Mouse (Mus musculus) erythroblast, embryonic 14.5 days (primary cell): ENCODE measurements around the gene Gm21149. TPM values are rescaled to one million over a fixed set of nuclear protein-coding genes. Genes with fewer than 3 reads are reported as not detected.
"Not testable (repeated sequence)": the region's sequence is repeated elsewhere in the genome, so short reads cannot be mapped to it uniquely, and the experiment has no call there.

Source experiments
- H3K27me3 ChIP-seq: 2 replicates; pipeline ENCODE4 v1.6.1; 2012; ENCODE audit warnings: inconsistent platforms; ENCODE audit not compliant: control insufficient read depth
- H3K36me3 ChIP-seq: 2 replicates; pipeline ENCODE4 v1.6.1; 2012; ENCODE audit warnings: mild to moderate bottlenecking, inconsistent platforms; ENCODE audit not compliant: control insufficient read depth
- H3K4me1 ChIP-seq: 2 replicates; pipeline ENCODE4 v1.6.1; 2012; ENCODE audit warnings: inconsistent platforms; ENCODE audit not compliant: control insufficient read depth
- H3K4me3 ChIP-seq: replicated peaks from 2 replicates; pipeline ENCODE3; 2012; ENCODE audit warnings: moderate library complexity, mild to moderate bottlenecking, inconsistent platforms
- H3K9me3 ChIP-seq: 2 replicates; pipeline ENCODE4 v1.6.1; 2012; ENCODE audit warnings: low read length, inconsistent platforms, mixed read lengths; ENCODE audit not compliant: control insufficient read depth
- GATA1 ChIP-seq: IDR thresholded peaks from 2 replicates; pipeline ENCODE4 v1.6.1; 2012; ENCODE audit warnings: low read length, inconsistent platforms, mixed read lengths
- TAL1 ChIP-seq: IDR thresholded peaks from 3 replicates; pipeline ENCODE4 v1.6.1; 2012; ENCODE audit warnings: low read length, inconsistent platforms, mixed read lengths
- polyA plus RNA-seq: library from polyadenylated mRNA; stranded (reverse); fragments of >175 nt; gene quantifications from 2 replicates; pipeline ENCODE4 v1.2.3, GENCODE M21; 2012

The Gm21149 gene
- not detected in 2 replicates for polyA plus RNA-seq

DNA sequence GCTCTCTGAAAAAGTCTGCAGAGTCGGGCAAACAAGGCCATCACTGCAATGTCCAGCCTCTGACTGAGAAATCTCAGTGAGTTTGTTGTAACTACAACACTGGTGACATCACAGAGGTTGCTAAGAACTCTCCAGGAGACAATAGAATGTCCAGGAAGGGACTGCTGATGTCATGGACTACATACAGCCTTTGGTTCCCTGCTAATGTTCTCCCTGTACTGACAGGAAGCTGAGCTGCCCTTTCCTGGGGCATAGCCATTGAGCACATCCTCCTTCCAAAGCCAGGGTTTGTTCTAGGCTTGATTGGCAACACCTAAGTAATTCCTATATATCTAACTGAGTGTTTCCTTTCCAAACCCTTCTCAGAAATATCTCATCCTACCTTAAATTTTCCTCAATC is at the start of gene Gm21149:
Gene Gm21149, minus strand, starts transcription at position 101 of the 400 bp plus-strand sequence.
- not testable (repeated sequence) for H3K9me3 ChIP-seq, H3K36me3 ChIP-seq, H3K27me3 ChIP-seq, H3K4me3 ChIP-seq, H3K4me1 ChIP-seq

DNA sequence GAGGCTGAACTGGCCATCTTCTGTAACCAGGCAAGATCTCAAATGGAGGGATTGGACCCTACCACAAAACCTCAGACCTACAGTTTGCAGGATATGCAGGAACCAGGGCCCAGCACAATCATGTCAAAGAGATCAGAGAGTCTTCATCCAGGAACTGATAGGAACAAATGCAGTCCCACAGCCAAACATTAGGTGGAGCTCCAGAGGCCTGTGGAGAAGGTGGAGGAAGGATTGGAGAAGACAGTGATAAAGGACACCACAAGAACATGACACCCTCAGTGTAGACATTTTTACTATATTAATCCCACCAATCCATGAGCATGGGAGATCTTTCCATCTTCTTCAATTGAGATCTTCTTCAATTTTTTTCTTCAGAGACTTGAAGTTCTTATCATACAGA is 46.1 kb upstream of the Gm21149 start:
- H3K9me3 ChIP-seq = not testable (repeated sequence)

DNA sequence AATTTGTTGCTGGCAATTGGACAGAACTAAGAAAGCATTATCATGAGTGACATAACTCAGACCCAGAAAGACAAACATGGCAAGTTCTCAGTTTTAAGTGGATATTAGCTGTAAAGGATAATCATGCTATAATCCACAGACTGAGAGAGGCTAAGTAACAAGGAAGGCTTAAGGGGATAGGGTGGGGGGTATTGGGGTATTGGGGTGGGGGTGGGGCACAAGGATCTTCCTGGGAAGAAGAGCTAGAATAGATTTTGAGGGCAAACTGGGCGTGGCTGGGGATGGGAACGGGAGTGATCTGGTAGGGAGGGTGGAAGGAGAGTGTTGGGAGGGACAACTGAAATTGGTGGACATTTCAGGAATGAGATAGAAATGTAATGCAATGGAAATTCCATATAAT is 45.7 kb upstream of the Gm21149 start:
- H3K27me3 ChIP-seq, H3K9me3 ChIP-seq: not testable (repeated sequence)

More for the DNA sequence above, 46.1 kb upstream of the Gm21149 start:
- H3K4me3 ChIP-seq, H3K27me3 ChIP-seq, H3K4me1 ChIP-seq, H3K36me3 ChIP-seq: not testable (repeated sequence)

DNA sequence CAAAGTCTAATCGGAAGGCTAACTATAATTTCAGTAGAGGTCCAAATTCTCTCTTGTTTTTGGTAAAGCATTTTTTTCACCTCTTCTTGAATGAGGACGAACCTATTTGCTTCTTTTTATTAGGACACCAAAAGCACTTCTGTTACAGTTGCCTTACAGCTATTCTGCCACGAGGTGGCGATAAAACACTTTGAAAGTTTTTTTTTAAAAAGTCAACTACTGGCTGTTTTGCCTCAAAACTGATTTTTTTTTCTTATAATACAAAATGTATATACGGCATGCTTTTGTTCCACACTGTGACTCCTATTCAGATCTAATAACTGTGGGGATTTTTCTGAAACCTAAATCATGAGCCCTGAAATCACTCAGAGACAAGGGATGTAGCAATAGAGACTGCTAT is 44.1 kb upstream of the Gm21149 start:
- H3K36me3 ChIP-seq, H3K4me1 ChIP-seq, H3K27me3 ChIP-seq, H3K9me3 ChIP-seq, H3K4me3 ChIP-seq: not testable (repeated sequence)

More for the DNA sequence above, 45.7 kb upstream of the Gm21149 start:
- H3K4me3 ChIP-seq, H3K36me3 ChIP-seq, H3K4me1 ChIP-seq: not testable (repeated sequence)

DNA sequence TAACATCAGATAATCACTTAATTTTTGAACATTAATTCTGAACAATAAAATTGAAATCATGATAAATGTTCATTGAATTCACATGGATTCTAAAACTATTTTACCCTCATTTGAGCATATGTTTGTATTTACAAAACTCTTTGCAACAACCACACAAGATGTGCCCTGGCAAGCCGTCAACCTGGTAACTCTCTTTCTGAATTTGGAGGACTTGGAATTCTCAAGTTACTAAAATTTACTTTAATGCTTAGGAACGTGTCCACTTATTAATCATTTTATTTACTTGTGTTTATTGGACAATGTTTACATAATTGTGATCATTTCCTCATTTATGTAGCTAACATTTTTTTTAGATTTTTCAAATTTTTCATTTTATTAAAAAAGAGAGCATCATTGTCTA is 40.8 kb upstream of the Gm21149 start:
- not testable (repeated sequence) for H3K4me1 ChIP-seq, H3K36me3 ChIP-seq

DNA sequence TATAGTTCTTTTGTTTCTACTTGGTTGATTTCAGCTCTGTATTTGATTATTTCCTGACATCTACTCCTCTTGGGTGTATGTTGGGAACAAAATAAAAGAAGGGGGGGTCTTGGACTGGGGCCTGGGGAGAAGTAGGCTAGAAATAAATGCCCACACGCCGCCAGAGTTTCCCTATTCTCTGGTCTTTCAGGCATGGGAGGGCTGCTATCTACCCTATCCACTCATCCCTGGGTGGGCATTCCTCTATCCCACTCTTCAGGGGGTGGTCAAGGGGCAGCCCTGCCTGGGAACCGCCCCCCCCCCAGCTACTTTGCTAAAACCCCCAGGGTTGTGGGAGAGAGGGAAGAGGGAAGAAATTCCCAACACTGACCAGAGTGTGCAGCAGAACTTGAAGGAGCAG is 35.9 kb upstream of the Gm21149 start:
- not testable (repeated sequence) for H3K4me3 ChIP-seq, H3K9me3 ChIP-seq, H3K4me1 ChIP-seq, H3K27me3 ChIP-seq, H3K36me3 ChIP-seq

More for the DNA sequence above, 40.8 kb upstream of the Gm21149 start:
- H3K27me3 ChIP-seq, H3K9me3 ChIP-seq, H3K4me3 ChIP-seq: not testable (repeated sequence)

DNA sequence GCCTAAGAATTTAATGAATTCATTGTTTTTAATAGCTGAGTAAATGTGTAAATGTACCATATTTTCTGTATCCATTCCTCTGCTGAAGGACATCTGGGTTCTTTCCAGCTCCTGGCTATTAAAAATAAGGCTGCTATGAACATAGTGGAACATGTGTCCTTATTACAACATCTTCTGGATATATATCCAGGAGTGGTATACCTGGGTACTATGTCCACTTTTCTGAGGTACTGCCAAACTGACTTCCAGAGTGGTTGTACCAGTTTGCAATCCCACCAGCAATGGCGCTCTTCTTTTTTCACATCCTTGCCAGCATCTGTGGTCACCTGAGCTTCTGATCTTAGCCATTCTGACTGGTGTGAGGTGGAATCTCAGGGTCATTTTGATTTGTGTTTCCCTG is 33.6 kb upstream of the Gm21149 start:
- not testable (repeated sequence) for H3K4me3 ChIP-seq, H3K9me3 ChIP-seq, H3K4me1 ChIP-seq, H3K27me3 ChIP-seq, H3K36me3 ChIP-seq

DNA sequence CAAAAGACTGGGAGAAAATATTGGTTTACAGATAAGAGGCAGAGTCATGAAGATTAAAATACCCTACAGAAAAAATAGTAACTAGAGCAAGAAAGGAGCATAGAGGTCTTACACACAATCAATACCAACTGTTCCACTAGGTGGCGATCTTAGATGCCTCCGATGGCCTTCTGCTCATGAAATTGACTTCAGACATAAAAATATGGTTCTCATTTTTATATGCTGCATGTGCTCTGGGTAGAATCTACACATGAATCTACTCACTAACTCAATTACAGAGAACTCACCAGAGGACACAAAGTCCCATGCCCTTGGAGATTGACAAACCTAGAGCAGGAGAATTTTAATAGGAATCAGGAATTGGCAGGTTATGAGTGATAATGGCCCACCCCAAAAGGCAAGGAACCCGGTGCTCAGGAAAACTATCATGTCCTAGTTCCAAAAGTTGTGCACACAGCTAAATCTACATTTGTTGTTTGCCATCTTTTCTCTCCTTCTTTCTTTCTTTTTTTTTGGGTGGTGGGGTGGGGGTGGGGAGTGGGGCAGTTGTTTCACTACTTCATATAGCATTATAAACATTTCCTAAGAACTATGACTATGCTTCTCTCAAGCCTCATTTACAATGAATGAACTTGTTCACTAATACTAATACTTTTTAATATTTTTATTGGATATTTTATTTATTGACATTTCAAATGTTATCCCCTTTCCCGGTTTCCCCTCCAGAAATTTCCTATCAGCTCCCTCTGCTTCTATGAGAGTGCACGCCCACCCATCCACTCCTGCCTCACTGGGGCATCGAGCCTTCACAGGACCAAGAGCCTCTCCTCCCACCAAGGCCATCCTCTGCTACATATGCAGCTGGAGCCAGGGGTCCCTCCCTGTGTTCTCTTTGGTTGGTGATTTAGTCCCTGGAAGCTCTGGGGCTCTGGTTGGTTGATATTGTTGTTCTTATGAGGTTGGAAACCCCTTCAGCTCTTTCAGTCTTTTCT is 32.4 kb upstream of the Gm21149 start:
- not testable (repeated sequence) for H3K4me3 ChIP-seq, H3K4me1 ChIP-seq, H3K9me3 ChIP-seq, H3K27me3 ChIP-seq, H3K36me3 ChIP-seq

DNA sequence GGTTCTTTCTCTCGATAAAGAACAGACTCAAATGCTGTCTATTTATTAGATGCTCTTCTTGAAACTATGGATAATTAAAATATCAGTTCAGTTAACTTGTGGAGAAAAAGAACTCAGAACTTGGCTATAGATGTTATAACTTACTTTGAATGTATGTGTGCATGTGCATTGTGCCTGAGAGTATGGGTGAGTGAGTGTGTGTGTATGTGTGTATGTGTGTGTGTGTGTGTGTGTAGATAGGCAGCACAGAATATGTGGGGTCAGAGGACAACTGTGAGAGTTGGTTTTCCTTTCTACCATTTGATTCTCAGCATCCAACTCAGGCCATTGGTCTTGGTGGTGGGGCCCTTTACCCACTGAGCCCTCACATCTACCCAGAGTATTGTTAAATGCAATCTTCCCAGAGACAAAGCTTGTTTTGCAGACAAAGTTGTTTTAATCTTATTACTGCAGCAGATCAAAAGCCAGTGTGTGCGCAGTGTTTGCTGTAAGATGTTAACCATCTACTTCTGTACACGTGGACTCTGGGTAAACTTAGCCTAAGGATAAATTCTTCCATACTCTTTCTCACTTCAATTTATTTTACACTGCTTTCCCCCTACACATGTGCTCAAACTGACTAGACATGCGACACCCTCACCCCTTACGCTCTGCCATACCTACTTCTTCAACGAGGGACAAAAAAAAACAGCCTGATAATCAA is 31.6 kb upstream of the Gm21149 start:
- H3K9me3 ChIP-seq, H3K36me3 ChIP-seq, H3K4me3 ChIP-seq, H3K4me1 ChIP-seq, H3K27me3 ChIP-seq: not testable (repeated sequence)

DNA sequence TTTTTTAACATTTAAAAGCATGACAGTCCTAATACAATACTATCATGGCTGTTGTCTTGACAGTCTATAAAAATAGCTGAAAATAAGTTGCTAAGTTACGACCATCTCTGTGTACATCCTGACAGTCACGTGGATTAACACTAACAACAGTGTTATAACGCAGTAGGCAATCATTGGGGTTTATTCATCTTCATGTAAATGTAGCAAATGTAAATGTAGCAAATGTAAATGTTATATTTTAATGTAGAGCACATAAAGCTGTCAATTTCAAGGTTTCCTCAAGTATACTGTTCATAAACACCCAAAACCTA is 30.9 kb upstream of the Gm21149 start:
- H3K9me3 ChIP-seq = peaks cover 9% of the 10 kb centered on the region
- H3K4me1 ChIP-seq = no peaks in the 10 kb centered on the region
- TF ChIP-seq TAL1 = no peak
- TF ChIP-seq GATA1 = no peak
- H3K36me3 ChIP-seq = no peaks in the 10 kb centered on the region
- H3K4me3 ChIP-seq = no peak overlapping the region
- H3K27me3 ChIP-seq = no peaks in the 10 kb centered on the region
